Mouse (Mus musculus): ENCODE results near the gene Nrg3. TPM values are rescaled to one million over a fixed set of nuclear protein-coding genes. Genes with fewer than 3 reads are reported as not detected.

Nrg3 gene
- polyA plus RNA-seq, 1 experiment from 2014 or later, result 3.7 TPM

DNA sequence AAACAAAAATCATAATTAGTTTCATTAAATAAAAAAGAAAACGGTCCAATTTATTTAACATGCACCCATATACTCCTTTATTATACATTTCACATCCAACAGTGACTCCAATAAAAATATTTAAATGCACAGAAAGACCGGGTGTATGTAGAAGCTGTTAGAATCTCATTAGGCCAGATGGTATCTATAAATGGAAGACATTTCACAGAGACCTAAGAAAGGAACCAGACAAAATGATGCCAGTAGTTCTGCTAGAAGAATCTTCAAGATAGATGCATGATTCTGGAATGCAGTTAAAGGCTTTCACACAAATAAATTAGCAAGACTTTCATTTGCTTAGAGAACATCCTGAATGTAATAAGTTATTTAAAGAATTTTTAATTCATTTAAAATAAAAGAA lies 602.3 kb downstream of the Nrg3 start:
- no peak for ATAC-seq
- Histone ChIP-seq H3K27me3 (no peaks in the 10 kb centered on the region), H3K4me2 (no peak overlapping the region), H3K4me3 (no peak overlapping the region), H3K9me3 (replicated peaks) (no peaks in the 10 kb centered on the region), H3K4me1 (peaks cover 6% of the 10 kb centered on the region; the same call in 1 of the 2 replicates), H3K36me3 (ENCODE audit: poor library complexity, severe bottlenecking) (no peaks in the 10 kb centered on the region), H3K27ac (no peak overlapping the region), H3K9ac (no peak overlapping the region)
- WGBS, result 70% methylated on average over 2 of the region's 2 CpGs

DNA sequence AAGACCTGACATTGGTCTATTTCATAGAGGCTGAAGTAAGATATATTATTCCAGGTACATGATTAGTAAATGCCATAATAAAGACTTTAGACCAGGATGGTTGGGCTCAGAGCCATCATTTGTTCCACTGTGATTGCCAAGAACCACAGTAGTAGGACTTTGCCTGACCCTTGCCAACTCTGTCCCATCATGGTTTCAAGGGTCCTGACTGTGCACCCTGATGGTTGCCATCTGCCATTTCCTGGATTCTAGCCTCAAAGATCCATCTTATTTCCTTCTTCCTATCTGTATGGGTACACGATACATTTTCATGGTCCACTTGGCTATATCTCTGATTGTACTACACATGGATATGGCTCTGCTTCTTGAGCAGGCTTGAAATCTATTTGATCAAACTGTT lies 625.3 kb downstream of the Nrg3 start:
- H3K4me2 ChIP-seq, result no peak overlapping the region
- no peaks in the 10 kb centered on the region for H3K27me3 ChIP-seq
- H3K4me3 ChIP-seq, result no peak overlapping the region
- no peaks in the 10 kb centered on the region for H3K9me3 ChIP-seq (replicated peaks)
- 97% methylated on average over 1 of the region's 1 CpGs for WGBS
- no peak for ATAC-seq
- no peaks in the 10 kb centered on the region for H3K4me1 ChIP-seq
- no peaks in the 10 kb centered on the region for H3K36me3 ChIP-seq (ENCODE audit: poor library complexity, severe bottlenecking)
- H3K9ac ChIP-seq, result no peak overlapping the region
- no peak overlapping the region for H3K27ac ChIP-seq

- WGBS, result 87% methylated on average over 1 of the region's 1 CpGs
- no peak for ATAC-seq
These were observed 625.8 kb downstream of the Nrg3 start for GRCm38 (mm10) chr14:38847091-38847490.

DNA sequence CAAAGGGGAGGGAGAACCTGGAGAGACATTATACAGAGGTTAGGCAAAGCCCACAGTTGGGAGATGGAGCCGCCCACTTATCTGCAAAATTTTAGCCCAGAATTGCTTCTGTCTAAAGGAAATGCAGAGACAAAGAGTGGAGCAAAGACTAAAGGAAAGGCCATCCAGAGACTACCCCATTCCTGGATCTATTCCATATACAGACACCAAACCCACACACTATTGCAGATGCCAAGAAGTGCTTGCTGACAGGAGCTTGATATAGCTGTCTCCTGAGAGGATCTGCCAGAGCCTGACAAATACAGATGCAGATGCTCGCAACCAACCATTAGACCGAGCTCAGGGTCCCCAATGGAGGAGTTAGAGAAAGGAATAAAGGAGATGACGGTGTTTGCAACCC lies 637.9 kb downstream of the Nrg3 start:
- Histone ChIP-seq H3K27me3 (no peaks in the 10 kb centered on the region), H3K9ac (no peak overlapping the region), H3K4me3 (no peak overlapping the region), H3K4me2 (no peak overlapping the region), H3K27ac (no peak overlapping the region), H3K36me3 (ENCODE audit: poor library complexity, severe bottlenecking) (no peaks in the 10 kb centered on the region), H3K9me3 (replicated peaks) (no peaks in the 10 kb centered on the region), H3K4me1 (no peaks in the 10 kb centered on the region)
- 86% methylated on average over 4 of the region's 4 CpGs for WGBS
- ATAC-seq, result no peak

More at GRCm38 (mm10) chr14:38847091-38847490, 625.8 kb downstream of the Nrg3 start:
- no peak overlapping the region for H3K4me3 ChIP-seq
- no peaks in the 10 kb centered on the region for H3K4me1 ChIP-seq
- H3K36me3 ChIP-seq (ENCODE audit: poor library complexity, severe bottlenecking), result no peaks in the 10 kb centered on the region
- H3K4me2 ChIP-seq, result no peak overlapping the region
- no peak overlapping the region for H3K27ac ChIP-seq
- no peak overlapping the region for H3K9ac ChIP-seq
- no peaks in the 10 kb centered on the region for H3K27me3 ChIP-seq
- H3K9me3 ChIP-seq (replicated peaks), result no peaks in the 10 kb centered on the region

DNA sequence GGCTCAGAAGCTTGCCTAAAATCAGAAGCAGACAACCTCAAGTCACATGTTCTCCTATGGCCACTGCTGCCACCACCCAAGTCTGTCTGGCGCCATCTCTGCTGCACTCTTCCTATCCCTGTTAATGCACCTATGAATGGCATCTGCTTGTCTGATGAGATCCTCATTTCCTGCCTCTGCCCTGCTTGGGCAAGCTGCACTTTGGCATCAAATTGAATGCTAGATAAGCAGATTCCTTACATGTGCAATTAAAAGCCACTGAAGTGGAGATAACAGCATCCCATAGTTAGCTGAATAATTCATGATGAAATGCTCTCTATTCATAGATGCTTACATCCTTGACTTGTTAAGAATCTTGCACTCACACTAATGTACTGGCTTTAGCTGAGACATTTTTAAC lies 648.0 kb downstream of the Nrg3 start:
- no peaks in the 10 kb centered on the region for H3K36me3 ChIP-seq (ENCODE audit: poor library complexity, severe bottlenecking)
- H3K27ac ChIP-seq, result peak overlapping the region; percentile 57
- peak; percentile 88 for ATAC-seq
- no peaks in the 10 kb centered on the region for H3K27me3 ChIP-seq
- peaks cover 9% of the 10 kb centered on the region for H3K4me1 ChIP-seq
- no peak overlapping the region for H3K9ac ChIP-seq
- no peak overlapping the region for H3K4me3 ChIP-seq
- 46% methylated on average over 1 of the region's 1 CpGs for WGBS
- H3K4me2 ChIP-seq, result no peak overlapping the region
- H3K9me3 ChIP-seq (replicated peaks), result no peaks in the 10 kb centered on the region

DNA sequence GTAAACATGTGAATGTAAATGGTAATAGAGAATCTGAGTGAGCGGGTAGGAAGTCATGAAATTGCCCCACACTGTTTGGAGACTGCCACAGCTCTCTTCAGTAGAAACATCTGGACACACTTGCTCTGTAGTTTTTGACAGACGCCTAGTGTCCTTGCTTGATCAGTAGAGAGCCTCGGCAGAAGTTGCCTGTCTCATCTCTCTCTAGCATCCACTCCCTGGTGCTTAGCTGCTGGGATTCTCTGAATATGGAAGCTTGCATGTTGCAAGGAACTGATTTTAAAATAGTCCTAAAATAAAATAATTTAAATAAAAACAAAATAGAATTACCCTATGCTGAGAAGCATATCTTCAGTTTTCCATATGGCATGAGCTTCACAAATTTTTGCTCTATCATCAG lies 675.9 kb downstream of the Nrg3 start:
- no peaks in the 10 kb centered on the region for H3K27me3 ChIP-seq
- no peak overlapping the region for H3K27ac ChIP-seq
- H3K4me2 ChIP-seq, result no peak overlapping the region
- 94% methylated on average over 3 of the region's 3 CpGs for WGBS
- no peaks in the 10 kb centered on the region for H3K9me3 ChIP-seq (replicated peaks)
- H3K36me3 ChIP-seq (ENCODE audit: poor library complexity, severe bottlenecking), result no peaks in the 10 kb centered on the region
- H3K4me3 ChIP-seq, result no peak overlapping the region
- H3K9ac ChIP-seq, result no peak overlapping the region
- no peaks in the 10 kb centered on the region for H3K4me1 ChIP-seq
- ATAC-seq, result no peak

- Histone ChIP-seq H3K27ac (no peak overlapping the region), H3K4me1 (no peaks in the 10 kb centered on the region), H3K36me3 (ENCODE audit: poor library complexity, severe bottlenecking) (no peaks in the 10 kb centered on the region), H3K9me3 (replicated peaks) (no peaks in the 10 kb centered on the region), H3K4me2 (no peak overlapping the region), H3K4me3 (no peak overlapping the region), H3K9ac (no peak overlapping the region), H3K27me3 (no peaks in the 10 kb centered on the region)
- no peak for ATAC-seq
- 86% methylated on average over 5 of the region's 5 CpGs for WGBS
These were observed 697.4 kb downstream of the Nrg3 start for GRCm38 (mm10) chr14:38775291-38776116.

DNA sequence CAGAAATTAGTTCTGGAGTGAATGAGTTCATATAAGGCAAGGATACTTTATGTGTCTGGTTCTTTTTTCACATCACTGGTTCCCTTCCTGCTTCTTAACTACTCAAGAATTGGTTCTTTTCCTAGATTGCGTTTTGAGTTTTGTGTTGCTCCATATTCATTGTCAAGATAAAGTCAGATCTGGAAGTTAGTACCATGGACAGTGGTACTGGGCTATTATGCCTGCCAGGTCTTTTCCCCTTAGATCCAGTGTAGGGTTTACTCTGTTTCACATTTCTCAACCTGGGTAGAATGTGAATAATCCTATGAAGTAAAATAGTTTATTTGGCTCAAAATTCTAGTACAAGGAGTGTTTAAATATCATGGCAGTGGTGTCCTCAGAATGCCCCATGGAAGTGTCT lies 698.1 kb downstream of the Nrg3 start:
- Histone ChIP-seq H3K36me3 (ENCODE audit: poor library complexity, severe bottlenecking) (no peaks in the 10 kb centered on the region), H3K9me3 (replicated peaks) (no peaks in the 10 kb centered on the region), H3K27me3 (no peaks in the 10 kb centered on the region), H3K4me1 (no peaks in the 10 kb centered on the region), H3K9ac (no peak overlapping the region), H3K4me2 (no peak overlapping the region), H3K27ac (no peak overlapping the region), H3K4me3 (no peak overlapping the region)
- ATAC-seq, result no peak
- 71% methylated on average over 1 of the region's 1 CpGs for WGBS

- Histone ChIP-seq H3K9me3 (replicated peaks) (no peaks in the 10 kb centered on the region), H3K36me3 (ENCODE audit: poor library complexity, severe bottlenecking) (no peaks in the 10 kb centered on the region), H3K9ac (no peak overlapping the region), H3K4me1 (no peaks in the 10 kb centered on the region), H3K4me2 (no peak overlapping the region), H3K27me3 (no peaks in the 10 kb centered on the region), H3K4me3 (no peak overlapping the region), H3K27ac (no peak overlapping the region)
- ATAC-seq, result 0 out of 2 replicates have a peak, but pooled peaks have one; percentile 38
These were observed 742.4 kb downstream of the Nrg3 start for GRCm38 (mm10) chr14:38730465-38730864.

GRCm38 (mm10) chr14:38703894-38704293 lies 769.0 kb downstream of the Nrg3 start:
- H3K27me3 ChIP-seq, result no peaks in the 10 kb centered on the region
- H3K4me1 ChIP-seq, result peaks cover 15% of the 10 kb centered on the region
- H3K27ac ChIP-seq, result no peak overlapping the region
- no peak overlapping the region for H3K4me2 ChIP-seq
- ATAC-seq, result no peak
- no peak overlapping the region for H3K9ac ChIP-seq
- WGBS, result 13% methylated on average over 4 of the region's 4 CpGs
- H3K36me3 ChIP-seq (ENCODE audit: poor library complexity, severe bottlenecking), result no peaks in the 10 kb centered on the region
- H3K9me3 ChIP-seq (replicated peaks), result no peaks in the 10 kb centered on the region
- H3K4me3 ChIP-seq, result no peak overlapping the region

GRCm38 (mm10) chr14:38702596-38703393 lies 770.1 kb downstream of the Nrg3 start:
- peak; percentile 48; the same call in 1 of the 2 replicates for ATAC-seq
- no peak overlapping the region for H3K4me2 ChIP-seq
- 65% methylated on average over 9 of the region's 9 CpGs for WGBS
- no peak overlapping the region; the same call in 1 of the 2 replicates for H3K27ac ChIP-seq
- H3K36me3 ChIP-seq (ENCODE audit: poor library complexity, severe bottlenecking), result no peaks in the 10 kb centered on the region
- no peaks in the 10 kb centered on the region for H3K27me3 ChIP-seq
- peaks cover 15% of the 10 kb centered on the region for H3K4me1 ChIP-seq
- no peak overlapping the region for H3K4me3 ChIP-seq
- H3K9ac ChIP-seq, result no peak overlapping the region
- no peaks in the 10 kb centered on the region for H3K9me3 ChIP-seq (replicated peaks)

DNA sequence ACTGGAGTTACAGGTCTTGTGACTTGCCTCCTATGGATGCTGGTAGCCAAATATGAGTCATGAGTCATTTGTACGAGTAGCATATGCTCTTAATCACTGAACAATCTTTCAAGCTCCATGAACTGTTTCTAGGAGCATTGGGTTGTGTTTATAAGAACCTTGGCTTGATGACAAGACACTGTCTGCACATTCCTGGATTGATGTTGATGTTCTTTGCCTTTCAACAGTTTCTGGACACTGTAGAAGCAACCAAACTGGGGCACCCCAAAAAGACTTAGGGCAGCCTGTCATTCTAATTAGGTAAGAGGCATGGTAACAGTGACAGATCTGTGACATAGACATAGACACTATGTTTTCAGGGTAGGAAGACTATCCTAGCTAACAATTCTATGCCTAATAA lies 771.5 kb downstream of the Nrg3 start:
- ATAC-seq, result no peak
- H3K27ac ChIP-seq, result no peak overlapping the region
- no peak overlapping the region for H3K9ac ChIP-seq
- 64% methylated on average over 1 of the region's 1 CpGs for WGBS
- no peak overlapping the region for H3K4me3 ChIP-seq
- no peaks in the 10 kb centered on the region for H3K36me3 ChIP-seq (ENCODE audit: poor library complexity, severe bottlenecking)
- no peaks in the 10 kb centered on the region for H3K27me3 ChIP-seq
- H3K4me2 ChIP-seq, result no peak overlapping the region
- no peaks in the 10 kb centered on the region for H3K9me3 ChIP-seq (replicated peaks)
- peaks cover 15% of the 10 kb centered on the region for H3K4me1 ChIP-seq
